Mouse (Mus musculus): Measurements from ENCODE around the gene Zbtb46. TPM values are rescaled to one million over a fixed set of nuclear protein-coding genes. Genes with fewer than 3 reads are reported as not detected.

Zbtb46 gene
- polyA plus RNA-seq (2012; rRNA removed; ENCODE audit: low replicate concordance): 15.9 and 17.4 TPM in 2 replicates

GRCm38 (mm10) chr2:181459153-181459672 lies at the start of gene Zbtb46:
TSS of gene Zbtb46 (minus strand) at chr2:181459426.

GRCm38 (mm10) chr2:181496831-181497547 lies 37.8 kb upstream of the Zbtb46 start, which contains the start of gene Tpd52l2:
TSS of gene Tpd52l2 (plus strand) at chr2:181497142.

GRCm38 (mm10) chr2:181493156-181493927 lies 34.1 kb upstream of the Zbtb46 start, which contains the start of gene Abhd16b:
TSS of gene Abhd16b (plus strand) at chr2:181493206.

GRCm38 (mm10) chr2:181379778-181380177 lies 79.4 kb downstream of the Zbtb46 start, which contains the start of gene Lime1:
TSS of gene Lime1 (plus strand) at chr2:181380078.

GRCm38 (mm10) chr2:181364860-181365596 lies 94.2 kb downstream of the Zbtb46 start, which contains the start of the genes Zgpat and Arfrp1:
TSS of gene Zgpat (plus strand) at chr2:181364928.
TSS of gene Arfrp1 (minus strand) at chr2:181365404.

Other genes with a start within 250 kb of the Zbtb46 start
- gene Srms, start 246.2 kb downstream of the Zbtb46 start, polyA plus RNA-seq (2012; rRNA removed; ENCODE audit: low replicate concordance): 0.71 and 2.8 TPM in 2 replicates
- gene Fndc11, start 239.4 kb downstream of the Zbtb46 start, polyA plus RNA-seq (2012; rRNA removed; ENCODE audit: low replicate concordance): 0.27 and 0.50 TPM in 2 replicates
- 34.6 and 36.2 TPM in 2 replicates for gene Helz2, start 217.4 kb downstream of the Zbtb46 start, polyA plus RNA-seq (2012; rRNA removed; ENCODE audit: low replicate concordance)
- 15.7 and 22.0 TPM in 2 replicates for gene Gmeb2, start 171.4 kb downstream of the Zbtb46 start, polyA plus RNA-seq (2012; rRNA removed; ENCODE audit: low replicate concordance)
- gene Stmn3, start 144.9 kb downstream of the Zbtb46 start, polyA plus RNA-seq (2012; rRNA removed; ENCODE audit: low replicate concordance): 0.21 and 0.95 TPM in 2 replicates
- gene Rtel1, start 139.7 kb downstream of the Zbtb46 start, polyA plus RNA-seq (2012; rRNA removed; ENCODE audit: low replicate concordance): 48.1 and 81.8 TPM in 2 replicates
- gene Zgpat, start 94.5 kb downstream of the Zbtb46 start, polyA plus RNA-seq (2012; rRNA removed; ENCODE audit: low replicate concordance): 34.1 and 66.0 TPM in 2 replicates
- 40.8 and 63.9 TPM in 2 replicates for gene Arfrp1, start 94.0 kb downstream of the Zbtb46 start, polyA plus RNA-seq (2012; rRNA removed; ENCODE audit: low replicate concordance)
- gene Lime1, start 79.3 kb downstream of the Zbtb46 start, polyA plus RNA-seq (2012; rRNA removed; ENCODE audit: low replicate concordance): 42.7 and 88.5 TPM in 2 replicates
- 0.09 TPM in 1 of 2 replicates, not detected in the other for gene Abhd16b, start 33.8 kb upstream of the Zbtb46 start, polyA plus RNA-seq (2012; rRNA removed; ENCODE audit: low replicate concordance)
- gene Tpd52l2, start 37.7 kb upstream of the Zbtb46 start, polyA plus RNA-seq (2012; rRNA removed; ENCODE audit: low replicate concordance): 66.8 and 68.3 TPM in 2 replicates
- 84.6 and 85.6 TPM in 2 replicates for gene Dnajc5, start 61.1 kb upstream of the Zbtb46 start, polyA plus RNA-seq (2012; rRNA removed; ENCODE audit: low replicate concordance)
- gene Uckl1, start 125.5 kb upstream of the Zbtb46 start, polyA plus RNA-seq (2012; rRNA removed; ENCODE audit: low replicate concordance): 127 and 167 TPM in 2 replicates
- gene Prpf6, start 132.4 kb upstream of the Zbtb46 start, polyA plus RNA-seq (2012; rRNA removed; ENCODE audit: low replicate concordance): 19.6 and 30.6 TPM in 2 replicates
- gene Zfp512b, start 133.4 kb upstream of the Zbtb46 start, polyA plus RNA-seq (2012; rRNA removed; ENCODE audit: low replicate concordance): 43.7 and 126 TPM in 2 replicates
- gene Samd10, start 139.8 kb upstream of the Zbtb46 start, polyA plus RNA-seq (2012; rRNA removed; ENCODE audit: low replicate concordance): 5.7 and 18.6 TPM in 2 replicates
- gene Gm29797, start 197.6 kb upstream of the Zbtb46 start, polyA plus RNA-seq (2012; rRNA removed; ENCODE audit: low replicate concordance): 0.18 TPM in 1 of 2 replicates, not detected in the other
- 119 and 168 TPM in 2 replicates for gene Sox18, start 212.2 kb upstream of the Zbtb46 start, polyA plus RNA-seq (2012; rRNA removed; ENCODE audit: low replicate concordance)
- gene Tcea2, start 220.9 kb upstream of the Zbtb46 start, polyA plus RNA-seq (2012; rRNA removed; ENCODE audit: low replicate concordance): 14.7 and 37.5 TPM in 2 replicates
- gene Rgs19, start 234.6 kb upstream of the Zbtb46 start, polyA plus RNA-seq (2012; rRNA removed; ENCODE audit: low replicate concordance): 110 and 123 TPM in 2 replicates
- gene Lkaaear1, start 239.0 kb upstream of the Zbtb46 start, polyA plus RNA-seq (2012; rRNA removed; ENCODE audit: low replicate concordance): not detected in 2 replicates